Mouse (Mus musculus): ENCODE measurements at regions not wholly inside any gene's neighbourhood (a gene's known extent, or its start where the extent isn't known, plus 50 kb on each side); places are given as distances from the start of the nearest gene placed in this dataset.

DNA sequence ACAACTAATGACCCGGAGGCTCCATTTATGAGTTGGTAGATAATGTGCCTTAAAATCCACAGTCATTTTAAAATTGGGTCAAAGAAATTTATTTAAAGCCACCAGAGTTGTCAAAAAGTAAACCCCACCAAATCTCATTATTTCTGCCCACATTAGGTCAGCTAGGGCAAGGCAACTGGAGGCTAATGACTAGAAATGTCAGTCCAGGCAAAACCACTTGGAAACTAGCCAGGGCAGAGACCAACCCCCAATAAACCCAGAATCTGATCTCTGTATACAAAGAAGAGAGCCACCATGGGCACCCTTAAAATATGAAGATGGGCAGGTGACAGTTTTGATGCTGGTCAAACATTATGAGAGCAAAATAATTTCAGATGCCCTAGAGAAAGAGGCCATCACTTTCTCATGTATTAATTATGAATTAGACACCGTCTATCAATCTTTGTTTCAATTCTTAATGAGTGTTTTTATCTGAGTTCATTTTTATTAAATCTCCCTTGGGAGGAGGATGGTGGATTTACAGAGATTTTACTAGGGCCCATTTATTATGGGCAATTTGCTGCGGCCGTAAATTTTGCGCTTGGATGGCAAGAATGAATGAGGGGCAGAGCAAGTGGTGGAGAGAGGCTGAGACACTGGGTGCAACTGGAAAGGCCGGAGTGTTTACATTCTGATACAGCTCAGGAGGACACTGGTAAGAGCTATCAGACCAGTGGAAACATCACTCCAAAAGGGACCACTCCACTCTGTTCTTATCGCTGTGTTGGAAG, 99.2 kb upstream of the Shb start:
- no peak for TF ChIP-seq CTCF (IDR thresholded peaks at IDR 0.05; ENCODE audit: borderline replicate concordance, extremely low read depth, insufficient read depth, insufficient read length)
- no peak for TF ChIP-seq POLR2A (IDR thresholded peaks at IDR 0.05; ENCODE audit: borderline replicate concordance, extremely low read depth, insufficient read depth, insufficient read length, poor library complexity, severe bottlenecking)

Data from brain, embryonic 14.5 days (tissue).